Mouse (Mus musculus) myocyte (in vitro differentiated cells): ENCODE data around the gene Myo1e.

Experiments used
- E2F4 ChIP-seq: IDR thresholded peaks from one replicate; pipeline ENCODE4 v1.6.1; 2011; ENCODE audit warnings: mild to moderate bottlenecking, control low read depth, moderate library complexity; ENCODE audit not compliant: insufficient read depth
- MAX ChIP-seq: IDR thresholded peaks from one replicate; pipeline ENCODE4 v1.6.1; 2011; ENCODE audit warnings: low read depth, mild to moderate bottlenecking, control low read depth
- POLR2A ChIP-seq: IDR thresholded peaks from one replicate; pipeline ENCODE4 v1.6.1; 2011; ENCODE audit warnings: low read depth, mild to moderate bottlenecking, control low read depth, moderate library complexity; ENCODE audit not compliant: insufficient read length
- REST ChIP-seq: IDR thresholded peaks from one replicate; pipeline ENCODE4 v1.6.1; 2011; ENCODE audit warnings: mild to moderate bottlenecking, control low read depth, moderate library complexity; ENCODE audit not compliant: insufficient read depth, insufficient read length
- SRF ChIP-seq: IDR thresholded peaks from one replicate; pipeline ENCODE4 v1.6.1; 2011; ENCODE audit warnings: low read depth; ENCODE audit not compliant: control insufficient read depth, insufficient read length

DNA sequence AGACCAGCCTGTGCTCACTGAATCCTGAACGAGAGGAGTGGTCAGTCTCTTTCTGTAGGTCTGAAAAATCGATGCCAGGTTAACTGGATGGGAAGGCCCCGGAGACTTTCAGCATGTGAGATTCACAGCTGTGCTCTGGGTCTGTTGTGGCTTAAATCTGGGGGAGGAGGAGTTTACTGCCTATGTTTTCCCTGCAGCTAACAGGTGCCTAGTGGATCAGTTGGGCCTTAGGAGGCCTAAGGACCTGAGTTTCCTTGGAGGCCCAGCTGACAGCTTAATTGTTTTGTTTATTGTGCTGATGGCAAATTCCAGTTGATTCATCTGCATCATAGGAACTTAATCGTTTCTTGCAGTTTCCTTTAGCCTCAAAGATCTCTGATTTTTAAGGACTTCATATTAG lies 16.0 kb downstream of the Myo1e start:
- TF ChIP-seq MAX (no peak), POLR2A (no peak), E2F4 (no peak), SRF (no peak), REST (no peak)
